Mouse (Mus musculus) gastrocnemius, adult 2 months (tissue): ENCODE measurements around the gene Fhod1. TPM values are rescaled to one million over a fixed set of nuclear protein-coding genes. Genes with fewer than 3 reads are reported as not detected.
A peak's percentile ranks its signal among the peaks of the same experiment; 100 is the strongest.

Source experiments
- DNase-seq: peaks from one replicate; pipeline ENCODE4 v3.0.0; 2022
- H3K27ac ChIP-seq: fragments of 200-600 bp; 2 replicates; pipeline ENCODE4 v1.8.1; 2022; ENCODE audit warnings: mild to moderate bottlenecking
- H3K4me3 ChIP-seq: fragments of 200-600 bp; 2 replicates; pipeline ENCODE4 v1.8.1; 2022; ENCODE audit warnings: mild to moderate bottlenecking, moderate library complexity
- CTCF ChIP-seq: fragments of 200-600 bp; IDR thresholded peaks from 2 replicates; pipeline ENCODE4 v1.8.1; 2022; ENCODE audit warnings: antibody characterized with exemption, mild to moderate bottlenecking, moderate library complexity
- intact Hi-C: fragments of 180-260 bp; cut with DNase I; formaldehyde crosslinking; loops from one replicate; pipeline ENCODE4 v1.15.1; 2025
- total RNA-seq, 2 experiments: library from RNA; stranded (reverse); gene quantifications; 2 replicates each; pipeline ENCODE4 v1.2.3; 2021

The Fhod1 gene
- total RNA-seq, 2 experiments from 2014 or later, result 17.5 to 23.4 TPM

- no peak for TF ChIP-seq CTCF
- intact Hi-C loops, result no loop called here
- Histone ChIP-seq H3K27ac (no peak overlapping the region), H3K4me3 (no peak overlapping the region)
- peak; percentile 10 for DNase-seq
Measured at GRCm38 (mm10) chr8:105309142-105309847, 38.5 kb downstream of the Fhod1 start.

GRCm38 (mm10) chr8:105308428-105308827 is 39.3 kb downstream of the Fhod1 start:
- TF ChIP-seq CTCF, result no peak
- intact Hi-C loops, result no loop called here
- DNase-seq, result no peak
- H3K4me3 ChIP-seq, result no peak overlapping the region
- no peak overlapping the region for H3K27ac ChIP-seq

GRCm38 (mm10) chr8:105307670-105308069 is 40.1 kb downstream of the Fhod1 start:
- Histone ChIP-seq H3K27ac (no peak overlapping the region), H3K4me3 (no peak overlapping the region)
- DNase-seq, result peak; percentile 30
- no peak for TF ChIP-seq CTCF
- intact Hi-C loops, result no loop called here

GRCm38 (mm10) chr8:105306146-105306691 is 41.5 kb downstream of the Fhod1 start:
- intact Hi-C loops, result no loop called here
- peak; percentile 14 for DNase-seq
- no peak for TF ChIP-seq CTCF
- Histone ChIP-seq H3K4me3 (peak overlapping the region; percentile 70), H3K27ac (peak overlapping the region; percentile 78; the same call in 1 of the 2 replicates)

GRCm38 (mm10) chr8:105305211-105306145 is 42.3 kb downstream of the Fhod1 start, which contains the start of gene Elmo3:
Gene Elmo3 (plus strand): TSS chr8:105305601.
- intact Hi-C loops, result no loop called here
- peak within 1 kb of the TSS; percentile 70 for H3K4me3 ChIP-seq
- peak; percentile 2; the same call in 1 of the 2 replicates for TF ChIP-seq CTCF

GRCm38 (mm10) chr8:105304325-105305210 is 43.2 kb downstream of the Fhod1 start:
- intact Hi-C loops, result no loop called here
- TF ChIP-seq CTCF, result no peak
- Histone ChIP-seq H3K4me3 (no peak overlapping the region; the same call in 1 of the 2 replicates), H3K27ac (peak overlapping the region; percentile 78)
- DNase-seq, result peak; percentile 61

More at GRCm38 (mm10) chr8:105305211-105306145, 42.3 kb downstream of the Fhod1 start, which contains the start of gene Elmo3:
- DNase-seq, result peak; percentile 62
- peak within 1 kb of the TSS; percentile 78 for H3K27ac ChIP-seq

- intact Hi-C loops, result no loop called here
- DNase-seq, result peak; percentile 23
- no peak for TF ChIP-seq CTCF
- no peak overlapping the region for H3K4me3 ChIP-seq
- H3K27ac ChIP-seq, result peak overlapping the region; percentile 78
Measured at GRCm38 (mm10) chr8:105303874-105304273, 43.9 kb downstream of the Fhod1 start.

GRCm38 (mm10) chr8:105303396-105303795 is 44.4 kb downstream of the Fhod1 start:
- peak; percentile 11 for DNase-seq
- intact Hi-C loops, result no loop called here
- TF ChIP-seq CTCF, result no peak
- H3K27ac ChIP-seq, result no peak overlapping the region
- no peak overlapping the region for H3K4me3 ChIP-seq

GRCm38 (mm10) chr8:105299962-105300361 is 47.8 kb downstream of the Fhod1 start:
- intact Hi-C loops, result loop anchor here (2.0 kb wide), 1 partner anchor 27 kb away; the partner anchor contains the start of genes Lrrc29 and Tmem208
- no peak overlapping the region for H3K4me3 ChIP-seq
- no peak overlapping the region for H3K27ac ChIP-seq
- TF ChIP-seq CTCF, result no peak
- DNase-seq, result peak; percentile 27

- no peak for TF ChIP-seq CTCF
- intact Hi-C loops, result loop anchor here (2.0 kb wide), 1 partner anchor 28 kb away; the partner anchor contains the start of genes Lrrc29 and Tmem208
- peak; percentile 31 for DNase-seq
- peak overlapping the region; percentile 91 for H3K27ac ChIP-seq
- H3K4me3 ChIP-seq, result peak overlapping the region; percentile 99
Measured at GRCm38 (mm10) chr8:105298351-105299252, 49.2 kb downstream of the Fhod1 start.
